Mouse (Mus musculus) embryonic facial prominence, embryonic 13.5 days (tissue): ENCODE measurements around the gene Gm28510. TPM values are rescaled to one million over a fixed set of nuclear protein-coding genes. Genes with fewer than 3 reads are reported as not detected.
"Not testable (repeated sequence)": the region's sequence is repeated elsewhere in the genome, so short reads cannot be mapped to it uniquely, and the experiment has no call there.

ENCODE experiments used
- ATAC-seq: fragments of 200-750 bp; cut with Nextera tagmentation; 2 replicates; pipeline ENCODE4 v1.8.0; 2017; ENCODE audit warnings: low read depth; ENCODE audit not compliant: insufficient number of reproducible peaks, insufficient read depth, low FRiP score, low TSS enrichment
- H3K27ac ChIP-seq: fragments of 300-500 bp; sonication (generic); 2 replicates; pipeline ENCODE4 v1.5.1; 2015; ENCODE audit warnings: moderate library complexity, mild to moderate bottlenecking, inconsistent platforms
- H3K27me3 ChIP-seq: fragments of 300-500 bp; sonication (generic); 2 replicates; pipeline ENCODE4 v1.6.1; 2015; ENCODE audit warnings: mild to moderate bottlenecking, inconsistent platforms
- H3K36me3 ChIP-seq: fragments of 300-500 bp; sonication (generic); 2 replicates; pipeline ENCODE4 v1.6.1; 2015; ENCODE audit warnings: mild to moderate bottlenecking, inconsistent platforms
- H3K4me1 ChIP-seq: fragments of 300-500 bp; sonication (generic); 2 replicates; pipeline ENCODE4 v1.6.1; 2015; ENCODE audit warnings: inconsistent platforms
- H3K4me2 ChIP-seq: fragments of 300-500 bp; sonication (generic); 2 replicates; pipeline ENCODE4 v1.6.1; 2015; ENCODE audit warnings: moderate library complexity, mild to moderate bottlenecking, inconsistent platforms
- H3K4me3 ChIP-seq: fragments of 300-500 bp; sonication (generic); 2 replicates; pipeline ENCODE4 v1.5.1; 2015; ENCODE audit warnings: mild to moderate bottlenecking, inconsistent platforms
- H3K9ac ChIP-seq: fragments of 300-500 bp; sonication (generic); 2 replicates; pipeline ENCODE4 v1.6.1; 2015; ENCODE audit warnings: mild to moderate bottlenecking, inconsistent platforms
- H3K9me3 ChIP-seq: fragments of 300-500 bp; sonication (generic); 2 replicates; pipeline ENCODE4 v1.6.1; 2016; ENCODE audit warnings: inconsistent platforms
- WGBS: fragments of 180-500 bp; shearing (Covaris S2); methylation state at CpG from one replicate; pipeline ENCODE4 v1.1.7; 2015; ENCODE audit warnings: mixed read lengths; 5-methylcytosine and 5-hydroxymethylcytosine counted together
- polyA plus RNA-seq: library from polyadenylated mRNA; unstranded; fragments of >200 nt; fragmentation: Nextera tagmentation; extraction: Ambion mirVana; gene quantifications from 2 replicates; pipeline ENCODE4 v1.2.1, GENCODE M21; 2015

Gm28510 gene
- not detected in 2 replicates for polyA plus RNA-seq

DNA sequence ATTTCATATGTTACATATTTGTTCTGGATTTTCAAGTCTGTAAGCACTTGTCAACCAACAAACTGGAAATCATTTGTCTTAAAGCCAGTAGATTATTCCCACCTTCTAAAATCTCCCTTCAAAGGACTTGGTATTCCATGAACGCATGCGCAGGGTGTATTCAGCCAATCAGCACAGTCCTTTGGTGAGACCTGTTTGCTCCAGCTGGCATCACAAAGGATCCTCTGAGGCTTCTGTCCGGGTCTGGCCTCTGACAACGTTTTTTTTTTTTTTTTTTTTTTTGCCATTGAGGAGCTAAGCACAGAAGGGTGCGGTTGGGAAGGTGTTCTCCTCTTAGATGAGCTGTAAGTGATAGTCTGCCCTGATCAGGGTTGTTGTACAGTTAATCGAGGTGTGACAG is at the start of gene Gm28510:
Gene Gm28510 (plus strand): TSS at position 301 of the 400 bp plus-strand sequence.
- H3K27ac ChIP-seq = not testable (repeated sequence)

More for the DNA sequence above, at the start of gene Gm28510:
- not testable (repeated sequence) for H3K4me2 ChIP-seq, ATAC-seq, H3K27me3 ChIP-seq, H3K9me3 ChIP-seq, H3K4me3 ChIP-seq, H3K9ac ChIP-seq, H3K36me3 ChIP-seq, H3K4me1 ChIP-seq
- no CpG with 5 or more reads among the region's 6 CpGs for WGBS

Other genes with a start within 250 kb of the Gm28510 start
- gene Gm20834, start 88.1 kb upstream of the Gm28510 start, polyA plus RNA-seq = not detected in 2 replicates
- gene Gm20737, start 123.3 kb downstream of the Gm28510 start, polyA plus RNA-seq = not detected in 2 replicates
- not detected in 2 replicates for gene Gm21775, start 140.7 kb downstream of the Gm28510 start, polyA plus RNA-seq
- not detected in 2 replicates for gene Gm21900, start 203.6 kb downstream of the Gm28510 start, polyA plus RNA-seq